ENCODE assay signal across 8 mouse cellular contexts in genomic region chr1:158554020-158554505, GRCm38 (mm10).
DNase-seq lines count a peak whose midpoint lies in the region; ATAC-seq and TF ChIP-seq lines count a peak whose summit lies in the region.

No protein-coding gene starts in this region.

- no peaks in the 10 kb centered on the region for H3K27me3 ChIP-seq in forebrain, embryonic 12.5 days
- H3K27me3 ChIP-seq in intestine, embryonic 15.5 days (replicated peaks) = no peaks in the 10 kb centered on the region

- intact Hi-C loops in left cerebral cortex, adult 2 months (cut with DNase I) = no loop called here

- no peak for TF ChIP-seq POLR2A in olfactory bulb, adult 2 months (IDR thresholded peaks at IDR 0.05; ENCODE audit: insufficient read depth, low read depth, low read length)

- H3K27ac ChIP-seq in left cerebral cortex, adult 2 months = peak overlapping the region; percentile 84
- H3K27ac ChIP-seq in forebrain, embryonic 12.5 days = peak overlapping the region; percentile 75
- H3K27ac ChIP-seq in olfactory bulb, adult 2 months (ENCODE audit: insufficient read depth, low read depth, low read length) = peak overlapping the region; percentile 1; the same call in 1 of the 2 replicates
- no peak overlapping the region for H3K27ac ChIP-seq in intestine, embryonic 15.5 days

- no peak for TF ChIP-seq CTCF in left cerebral cortex, adult 2 months (IDR thresholded peaks at IDR 0.05)
- TF ChIP-seq CTCF in olfactory bulb, adult 2 months (IDR thresholded peaks at IDR 0.05; ENCODE audit: insufficient read depth, low read depth, low read length) = no peak

- H3K36me3 ChIP-seq in forebrain, embryonic 12.5 days (replicated peaks) = no peaks in the 10 kb centered on the region
- H3K36me3 ChIP-seq in intestine, embryonic 15.5 days = no peaks in the 10 kb centered on the region

- peak; percentile 70 for ATAC-seq in forebrain, embryonic 12.5 days (ENCODE audit: low FRiP score)
- no peak for ATAC-seq in intestine, embryonic 15.5 days

- 2% methylated on average over 6 of the region's 6 CpGs for WGBS in forebrain, embryonic 12.5 days
- 35% methylated on average over 6 of the region's 6 CpGs for WGBS in olfactory bulb, adult 2 months
- 26% methylated on average over 6 of the region's 6 CpGs for WGBS in intestine, embryonic 15.5 days

- H3K4me2 ChIP-seq in forebrain, embryonic 12.5 days = peak overlapping the region; percentile 22; the same call in 1 of the 2 replicates
- H3K4me2 ChIP-seq in intestine, embryonic 15.5 days (replicated peaks) = no peak overlapping the region

- no peak overlapping the region for H3K9ac ChIP-seq in forebrain, embryonic 12.5 days
- no peak overlapping the region for H3K9ac ChIP-seq in intestine, embryonic 15.5 days

- DNase-seq in left cerebral cortex, adult 2 months (ENCODE audit: extremely low spot score in 1 of 2, low spot score in 2 of 2) = no peak
- DNase-seq in left cerebral cortex, adult 8-10 months (ENCODE audit: low spot score in 2 of 2) = no peak
- peak; percentile 21 to 23 for DNase-seq in layer of hippocampus, adult 8-10 months (ENCODE audit: low spot score in 2 of 2)
- no peak for DNase-seq in adrenal gland, adult 8-10 months
- DNase-seq in ovary, adult 18-20 months (ENCODE audit: low spot score) = no peak

- no peak overlapping the region for H3K4me3 ChIP-seq in left cerebral cortex, adult 2 months
- no peak overlapping the region for H3K4me3 ChIP-seq in forebrain, embryonic 12.5 days (replicated peaks)
- no peak overlapping the region for H3K4me3 ChIP-seq in olfactory bulb, adult 2 months (ENCODE audit: insufficient read depth, low read depth, low read length)
- H3K4me3 ChIP-seq in intestine, embryonic 15.5 days (replicated peaks) = no peak overlapping the region

- no peaks in the 10 kb centered on the region for H3K9me3 ChIP-seq in forebrain, embryonic 12.5 days
- no peaks in the 10 kb centered on the region for H3K9me3 ChIP-seq in intestine, embryonic 15.5 days

- H3K4me1 ChIP-seq in forebrain, embryonic 12.5 days = peaks cover 32% of the 10 kb centered on the region
- H3K4me1 ChIP-seq in olfactory bulb, adult 2 months (ENCODE audit: control insufficient read depth, insufficient read depth, low read length) = peaks cover 9% of the 10 kb centered on the region
- no peaks in the 10 kb centered on the region for H3K4me1 ChIP-seq in intestine, embryonic 15.5 days (replicated peaks)

Comparison
In these comparisons a context has a peak if more than half of its experiments do, and no peak if none do; other contexts are left out.
1. DNase-seq: peak in layer of hippocampus, adult 8-10 months (2 of 2); none in left cerebral cortex, adult 2 months (0 of 2), left cerebral cortex, adult 8-10 months (0 of 2), adrenal gland, adult 8-10 months (single experiment) and ovary, adult 18-20 months (single experiment).